Mouse (Mus musculus): ENCODE data around the gene Ggt1.
"Not testable (repeated sequence)": the region's sequence is repeated elsewhere in the genome, so short reads cannot be mapped to it uniquely, and the experiment has no call there.

Gene Ggt1

GRCm38 (mm10) chr10:75549886-75550285 is 11.5 kb upstream of the Ggt1 start:
- in situ Hi-C loops (cut with MseI, MboI) = no loop called here

GRCm38 (mm10) chr10:75551175-75551574 is 10.2 kb upstream of the Ggt1 start:
- in situ Hi-C loops (cut with MseI, MboI) = no loop called here

GRCm38 (mm10) chr10:75552106-75552505 is 9.3 kb upstream of the Ggt1 start:
- in situ Hi-C loops (cut with MseI, MboI) = no loop called here

- in situ Hi-C loops (cut with MseI, MboI) = no loop called here
Measured at GRCm38 (mm10) chr10:75552701-75553450, 8.5 kb upstream of the Ggt1 start.

GRCm38 (mm10) chr10:75554090-75554489 is 7.3 kb upstream of the Ggt1 start:
- in situ Hi-C loops (cut with MseI, MboI) = no loop called here

GRCm38 (mm10) chr10:75555557-75555956 is 5.8 kb upstream of the Ggt1 start:
- in situ Hi-C loops (cut with MseI, MboI) = no loop called here

- in situ Hi-C loops (cut with MseI, MboI) = no loop called here
Measured at GRCm38 (mm10) chr10:75556026-75556425, 5.4 kb upstream of the Ggt1 start.

- in situ Hi-C loops (cut with MseI, MboI) = no loop called here
Measured at GRCm38 (mm10) chr10:75558515-75558914, 2.9 kb upstream of the Ggt1 start.

- in situ Hi-C loops (cut with MseI, MboI) = no loop called here
Measured at GRCm38 (mm10) chr10:75559041-75559675, 2.2 kb upstream of the Ggt1 start.

GRCm38 (mm10) chr10:75559676-75560548 is 1.5 kb upstream of the Ggt1 start, which contains the start of gene Lrrc75b:
Gene Lrrc75b (minus strand): TSS chr10:75560330.
- in situ Hi-C loops (cut with MseI, MboI) = no loop called here

- in situ Hi-C loops (cut with MseI, MboI) = no loop called here
Measured at GRCm38 (mm10) chr10:75560549-75560899, 880 bp upstream of the Ggt1 start.

- in situ Hi-C loops (cut with MseI, MboI) = no loop called here
Measured at GRCm38 (mm10) chr10:75562596-75562995, 1.2 kb downstream of the Ggt1 start.

GRCm38 (mm10) chr10:75564687-75565265 is 3.4 kb downstream of the Ggt1 start:
- in situ Hi-C loops (cut with MseI, MboI) = no loop called here

GRCm38 (mm10) chr10:75565436-75565835 is 4.0 kb downstream of the Ggt1 start:
- in situ Hi-C loops (cut with MseI, MboI) = no loop called here

GRCm38 (mm10) chr10:75565906-75566305 is 4.5 kb downstream of the Ggt1 start:
- in situ Hi-C loops (cut with MseI, MboI) = no loop called here

- in situ Hi-C loops (cut with MseI, MboI) = no loop called here
Measured at GRCm38 (mm10) chr10:75566321-75566720, 4.9 kb downstream of the Ggt1 start.

- in situ Hi-C loops (cut with MseI, MboI) = not testable (repeated sequence)
Measured at GRCm38 (mm10) chr10:75566765-75567164, 5.4 kb downstream of the Ggt1 start.

- in situ Hi-C loops (cut with MseI, MboI) = no loop called here
Measured at GRCm38 (mm10) chr10:75568029-75568428, 6.6 kb downstream of the Ggt1 start.

- in situ Hi-C loops (cut with MseI, MboI) = no loop called here
Measured at GRCm38 (mm10) chr10:75568441-75568840, 7.0 kb downstream of the Ggt1 start.

- in situ Hi-C loops (cut with MseI, MboI) = no loop called here
Measured at GRCm38 (mm10) chr10:75568851-75569250, 7.4 kb downstream of the Ggt1 start.

- in situ Hi-C loops (cut with MseI, MboI) = no loop called here
Measured at GRCm38 (mm10) chr10:75570981-75571657, 9.7 kb downstream of the Ggt1 start.
